Mouse (Mus musculus) stomach, postnatal 0 days (tissue): Measurements from ENCODE around the gene Rapgef6.

Experiments used
- CTCF ChIP-seq: IDR thresholded peaks from 2 replicates; pipeline ENCODE4 v1.5.1; 2016; ENCODE audit warnings: antibody characterized with exemption, low read depth, mild to moderate bottlenecking, moderate library complexity
- EP300 ChIP-seq: optimal IDR thresholded peaks from 2 replicates; pipeline ENCODE3; 2016; ENCODE audit warnings: antibody characterized with exemption

DNA sequence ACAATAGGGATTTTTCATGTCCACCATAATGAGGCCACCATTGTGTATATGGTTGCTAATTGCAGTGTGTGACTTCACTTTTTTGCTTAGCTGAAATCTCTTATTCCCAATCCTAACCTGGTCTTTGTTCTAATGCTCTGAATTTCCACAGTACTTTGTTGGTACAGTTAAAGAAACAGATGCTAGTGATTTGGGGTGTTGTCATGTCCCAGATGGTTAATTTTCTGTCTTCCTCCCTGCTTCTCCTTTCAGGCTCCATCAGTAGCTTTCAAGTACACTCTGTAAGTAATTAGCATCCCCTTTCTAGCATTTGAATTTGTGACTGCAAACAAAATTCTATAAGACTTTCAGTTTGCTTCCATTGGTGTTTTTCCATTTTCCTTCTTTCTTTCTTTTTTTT is 17.7 kb downstream of the Rapgef6 start:
- no peak for TF ChIP-seq EP300
- TF ChIP-seq CTCF, result no peak
